Mouse (Mus musculus) midbrain, embryonic 16.5 days (tissue): ENCODE measurements around the gene Vpreb3. TPM values are rescaled to one million over a fixed set of nuclear protein-coding genes. Genes with fewer than 3 reads are reported as not detected.

Experiments
- ATAC-seq: fragments of 200-750 bp; cut with Nextera tagmentation; 2 replicates; pipeline ENCODE4 v1.8.0; 2017; ENCODE audit warnings: moderate TSS enrichment
- H3K27ac ChIP-seq: fragments of 300-500 bp; sonication (generic); 2 replicates; pipeline ENCODE4 v1.5.1; 2014; ENCODE audit warnings: mild to moderate bottlenecking, low read length, mixed read lengths
- H3K27me3 ChIP-seq: fragments of 300-500 bp; sonication (generic); 2 replicates; pipeline ENCODE4 v1.6.1; 2014; ENCODE audit warnings: low read depth, low read length, mixed read lengths; ENCODE audit not compliant: control insufficient read depth, insufficient read depth
- H3K36me3 ChIP-seq: fragments of 300-500 bp; sonication (generic); 2 replicates; pipeline ENCODE4 v1.6.1; 2014; ENCODE audit warnings: mild to moderate bottlenecking, low read length, moderate library complexity, mixed read lengths; ENCODE audit not compliant: control insufficient read depth, insufficient read depth
- H3K4me1 ChIP-seq: fragments of 300-500 bp; sonication (generic); 2 replicates; pipeline ENCODE4 v1.6.1; 2014; ENCODE audit warnings: mild to moderate bottlenecking, low read length, mixed read lengths; ENCODE audit not compliant: control insufficient read depth, insufficient read depth
- H3K4me2 ChIP-seq: fragments of 300-500 bp; sonication (generic); 2 replicates; pipeline ENCODE4 v1.6.1; 2014; ENCODE audit warnings: mild to moderate bottlenecking, low read length, mixed read lengths
- H3K4me3 ChIP-seq: fragments of 300-500 bp; sonication (generic); 2 replicates; pipeline ENCODE4 v1.5.1; 2014; ENCODE audit warnings: low read depth, mild to moderate bottlenecking, low read length, moderate library complexity, mixed read lengths
- H3K9ac ChIP-seq: fragments of 300-500 bp; sonication (generic); 2 replicates; pipeline ENCODE4 v1.6.1; 2014; ENCODE audit warnings: low read depth, low read length, mixed read lengths
- H3K9me3 ChIP-seq: fragments of 300-500 bp; sonication (generic); replicated peaks from 2 replicates; pipeline ENCODE4 v1.6.1; 2014; ENCODE audit warnings: mild to moderate bottlenecking, low read length, mixed read lengths; ENCODE audit not compliant: control insufficient read depth, poor library complexity, severe bottlenecking
- WGBS: fragments of 180-500 bp; shearing (Covaris S2); extraction: QIAGEN DNeasy Blood & Tissue Kit; methylation state at CpG from one replicate; pipeline ENCODE4 v1.1.7; 2014; 5-methylcytosine and 5-hydroxymethylcytosine counted together
- polyA plus RNA-seq: library from polyadenylated mRNA; unstranded; fragments of >200 nt; fragmentation: Nextera tagmentation; extraction: Ambion mirVana; gene quantifications from 2 replicates; pipeline ENCODE4 v1.2.1, GENCODE M21; 2015

Gene Vpreb3
- polyA plus RNA-seq, result 0.84 and 1.5 TPM in 2 replicates

GRCm38 (mm10) chr10:75942736-75943477, at the start of gene Vpreb3:
Gene Vpreb3 (plus strand): TSS chr10:75943057.
- no peak within 1 kb of the TSS for H3K9ac ChIP-seq
- no peaks in the 10 kb centered on the region for H3K36me3 ChIP-seq
- 82% methylated on average over 15 of the region's 15 CpGs for WGBS
- H3K4me3 ChIP-seq, result no peak within 1 kb of the TSS
- no peaks in the 10 kb centered on the region for H3K4me1 ChIP-seq
- no peaks in the 10 kb centered on the region for H3K9me3 ChIP-seq
- no peak within 1 kb of the TSS for H3K27ac ChIP-seq
- no peak for ATAC-seq
- H3K27me3 ChIP-seq, result no peaks in the 10 kb centered on the region
- no peak within 1 kb of the TSS for H3K4me2 ChIP-seq

- ATAC-seq, result peak; percentile 99
- Histone ChIP-seq H3K4me2 (peak within 1 kb of the TSS; percentile 90), H3K9me3 (no peaks in the 10 kb centered on the region), H3K27me3 (no peaks in the 10 kb centered on the region), H3K36me3 (peaks cover 20% of the 10 kb centered on the region), H3K9ac (peak within 1 kb of the TSS; percentile 50), H3K4me1 (peaks cover 8% of the 10 kb centered on the region), H3K27ac (peak within 1 kb of the TSS; percentile 8; the same call in 1 of the 2 replicates), H3K4me3 (peak within 1 kb of the TSS; percentile 42)
- under 1% methylated on average over 50 of the region's 51 CpGs for WGBS
These were observed 49.6 kb upstream of the Vpreb3 start, which contains the start of gene Derl3 for GRCm38 (mm10) chr10:75893089-75893750. Gene Derl3 (plus strand): TSS chr10:75893413.

GRCm38 (mm10) chr10:75894601-75895000, 48.3 kb upstream of the Vpreb3 start:
- ATAC-seq, result no peak
- H3K36me3 ChIP-seq, result peaks cover 23% of the 10 kb centered on the region
- no peaks in the 10 kb centered on the region for H3K27me3 ChIP-seq
- no peak overlapping the region for H3K4me3 ChIP-seq
- WGBS, result 77% methylated on average over 6 of the region's 6 CpGs
- no peaks in the 10 kb centered on the region for H3K9me3 ChIP-seq
- peaks cover 8% of the 10 kb centered on the region for H3K4me1 ChIP-seq
- H3K4me2 ChIP-seq, result no peak overlapping the region
- H3K9ac ChIP-seq, result no peak overlapping the region
- H3K27ac ChIP-seq, result no peak overlapping the region

GRCm38 (mm10) chr10:75895730-75896129, 47.1 kb upstream of the Vpreb3 start:
- no peak for ATAC-seq
- no peak overlapping the region for H3K4me3 ChIP-seq
- H3K9me3 ChIP-seq, result no peaks in the 10 kb centered on the region
- H3K4me1 ChIP-seq, result peaks cover 8% of the 10 kb centered on the region
- H3K4me2 ChIP-seq, result no peak overlapping the region
- H3K36me3 ChIP-seq, result peaks cover 30% of the 10 kb centered on the region
- no peaks in the 10 kb centered on the region for H3K27me3 ChIP-seq
- H3K27ac ChIP-seq, result no peak overlapping the region
- WGBS, result 97% methylated on average over 5 of the region's 5 CpGs
- no peak overlapping the region for H3K9ac ChIP-seq

- H3K27ac ChIP-seq, result no peak overlapping the region
- no peak for ATAC-seq
- H3K4me3 ChIP-seq, result no peak overlapping the region
- H3K9ac ChIP-seq, result no peak overlapping the region
- no peaks in the 10 kb centered on the region for H3K27me3 ChIP-seq
- 88% methylated on average over 1 of the region's 1 CpGs for WGBS
- H3K36me3 ChIP-seq, result peaks cover 30% of the 10 kb centered on the region
- H3K9me3 ChIP-seq, result no peaks in the 10 kb centered on the region
- H3K4me1 ChIP-seq, result peaks cover 8% of the 10 kb centered on the region
- H3K4me2 ChIP-seq, result no peak overlapping the region
These were observed 46.6 kb upstream of the Vpreb3 start for GRCm38 (mm10) chr10:75896208-75896607.

GRCm38 (mm10) chr10:75897373-75897772, 45.5 kb upstream of the Vpreb3 start:
- no peak for ATAC-seq
- Histone ChIP-seq H3K4me2 (no peak overlapping the region), H3K4me1 (peaks cover 8% of the 10 kb centered on the region), H3K27me3 (no peaks in the 10 kb centered on the region), H3K9me3 (no peaks in the 10 kb centered on the region), H3K9ac (no peak overlapping the region), H3K4me3 (no peak overlapping the region), H3K36me3 (peaks cover 35% of the 10 kb centered on the region), H3K27ac (no peak overlapping the region)
- WGBS, result 39% methylated on average over 6 of the region's 6 CpGs

- WGBS, result 81% methylated on average over 6 of the region's 6 CpGs
- Histone ChIP-seq H3K4me1 (peaks cover 5% of the 10 kb centered on the region), H3K4me3 (no peak overlapping the region), H3K27ac (no peak overlapping the region), H3K9me3 (no peaks in the 10 kb centered on the region), H3K4me2 (no peak overlapping the region), H3K36me3 (peaks cover 41% of the 10 kb centered on the region), H3K27me3 (no peaks in the 10 kb centered on the region), H3K9ac (no peak overlapping the region)
- no peak for ATAC-seq
These were observed 44.8 kb upstream of the Vpreb3 start for GRCm38 (mm10) chr10:75898039-75898564.

- Histone ChIP-seq H3K4me2 (no peak overlapping the region), H3K27ac (no peak overlapping the region), H3K4me3 (no peak overlapping the region), H3K36me3 (peaks cover 48% of the 10 kb centered on the region), H3K4me1 (no peaks in the 10 kb centered on the region; the same call in 1 of the 2 replicates), H3K9me3 (no peaks in the 10 kb centered on the region), H3K27me3 (no peaks in the 10 kb centered on the region), H3K9ac (no peak overlapping the region)
- 69% methylated on average over 3 of the region's 3 CpGs for WGBS
- ATAC-seq, result no peak
These were observed 44.0 kb upstream of the Vpreb3 start for GRCm38 (mm10) chr10:75898846-75899245.

GRCm38 (mm10) chr10:75904391-75904790, 38.5 kb upstream of the Vpreb3 start:
- 91% methylated on average over 5 of the region's 5 CpGs for WGBS

More at GRCm38 (mm10) chr10:75904391-75904790, 38.5 kb upstream of the Vpreb3 start:
- no peaks in the 10 kb centered on the region for H3K4me1 ChIP-seq
- no peak overlapping the region for H3K27ac ChIP-seq
- H3K4me3 ChIP-seq, result no peak overlapping the region
- H3K9me3 ChIP-seq, result no peaks in the 10 kb centered on the region
- no peak overlapping the region for H3K4me2 ChIP-seq
- H3K27me3 ChIP-seq, result no peaks in the 10 kb centered on the region
- no peak for ATAC-seq
- H3K36me3 ChIP-seq, result peaks cover 60% of the 10 kb centered on the region
- no peak overlapping the region for H3K9ac ChIP-seq
